Mouse (Mus musculus) megakaryocyte, embryonic 14.5 days (primary cell): ENCODE results near the gene Ugt2b1.

Experiments
- FLI1 ChIP-seq: IDR thresholded peaks from 2 replicates; pipeline ENCODE4 v1.6.1; 2012; ENCODE audit warnings: low read length, inconsistent platforms, mixed read lengths
- GATA1 ChIP-seq: IDR thresholded peaks from 3 replicates; pipeline ENCODE4 v1.6.1; 2012; ENCODE audit warnings: mixed read lengths, low read length, inconsistent platforms, borderline replicate concordance

DNA sequence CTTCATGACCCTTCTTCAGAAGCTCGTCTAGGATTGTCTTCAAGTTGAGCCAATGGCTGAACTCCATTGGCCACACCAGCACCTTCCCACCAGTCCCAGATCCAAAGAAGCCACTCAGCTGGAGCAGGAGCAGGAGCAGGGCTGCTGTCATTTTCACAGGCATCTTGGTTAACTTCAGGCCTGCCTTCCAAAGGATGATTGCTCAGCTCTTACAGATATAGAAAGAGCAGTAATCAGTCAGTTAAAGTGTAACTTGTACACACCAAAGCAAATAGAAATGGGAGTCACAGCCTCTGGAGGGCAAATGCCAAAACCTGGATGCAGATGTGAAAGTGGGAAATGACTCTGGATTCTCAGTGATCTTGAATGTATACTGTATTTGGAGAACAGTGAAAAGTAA lies 19.6 kb downstream of the Ugt2b1 start, which contains the start of gene Ugt2b34:
- TF ChIP-seq GATA1 (no peak), FLI1 (no peak)
